Mouse (Mus musculus) subcutaneous adipose tissue, adult 2 months (tissue): ENCODE measurements around the gene Fam173b. TPM values are rescaled to one million over a fixed set of nuclear protein-coding genes. Genes with fewer than 3 reads are reported as not detected.

Experiments
- polyA plus RNA-seq: library from polyadenylated mRNA; depleted of rRNA; stranded (reverse); fragments of >200 nt; gene quantifications from 2 replicates; pipeline ENCODE4 v1.2.3, GENCODE M21; 2012; ENCODE audit warnings: low replicate concordance; rRNA removed

The Fam173b gene
- 9.7 and 18.7 TPM in 2 replicates for polyA plus RNA-seq

DNA sequence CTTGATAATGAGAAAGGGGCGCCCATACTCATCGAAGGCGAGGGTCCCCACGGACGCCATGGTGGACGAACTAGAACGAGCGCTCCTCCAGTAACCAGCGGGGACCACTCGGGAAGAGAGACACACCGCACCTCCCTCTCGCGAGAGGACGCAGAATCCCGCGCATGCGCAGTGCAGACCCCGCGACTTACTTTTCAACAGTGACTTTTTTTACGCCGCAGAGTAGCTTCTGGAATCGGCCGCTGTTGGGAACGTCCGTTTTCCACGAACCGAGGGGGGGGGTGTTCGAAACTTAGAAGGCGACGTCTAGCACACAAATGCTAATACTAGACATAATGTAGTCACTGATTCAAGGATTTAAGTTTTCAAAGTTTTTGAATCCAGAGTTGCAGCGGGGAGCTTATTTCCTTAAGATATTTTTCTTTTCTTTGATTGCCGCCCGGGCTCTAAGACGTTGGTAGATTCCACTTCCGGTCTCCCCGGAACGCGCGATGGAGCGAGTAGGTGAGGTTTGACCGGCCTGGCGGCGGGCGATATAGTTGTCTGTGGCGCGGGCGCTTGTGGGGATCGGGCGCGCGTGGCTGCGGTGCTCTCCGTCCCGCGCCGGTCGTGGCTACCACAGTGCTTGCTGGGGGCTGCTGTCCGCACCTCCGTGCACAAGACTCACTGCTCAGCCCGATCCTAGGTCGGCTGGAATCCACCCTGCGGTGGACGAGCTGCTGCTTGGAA lies at the start of gene Fam173b, which contains the start of gene Cct5:
Gene Fam173b, plus strand, starts transcription at position 207 of the 729 bp plus-strand sequence.
Gene Cct5, minus strand, starts transcription at position 159 of the 729 bp plus-strand sequence.

DNA sequence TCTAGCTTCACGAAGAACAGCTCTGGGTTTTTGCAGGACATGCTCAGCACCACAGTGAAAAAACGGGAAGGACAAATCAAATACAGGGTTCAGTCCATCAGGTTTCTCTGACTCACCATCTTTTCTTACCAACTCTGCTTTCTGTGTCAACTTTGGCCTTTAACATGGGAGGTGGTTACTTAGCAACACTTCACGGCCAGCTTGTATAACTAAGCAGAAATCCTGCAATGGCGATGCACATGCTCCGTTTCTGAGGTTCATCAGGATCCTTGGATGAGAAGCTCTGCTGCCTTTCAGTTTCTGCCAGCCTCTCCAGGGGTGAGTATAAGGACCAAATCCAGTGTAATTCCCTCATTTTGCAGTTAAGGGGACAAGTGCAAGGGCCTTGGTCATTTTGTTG lies 36.5 kb upstream of the Fam173b start, which contains the start of gene Cmbl:
Gene Cmbl, plus strand, starts transcription at position 206 of the 400 bp plus-strand sequence.

Other genes with a start within 250 kb of the Fam173b start
- gene Ankrd33b, start 234.1 kb upstream of the Fam173b start, polyA plus RNA-seq: 0.76 and 3.2 TPM in 2 replicates
- gene Ropn1l, start 148.1 kb upstream of the Fam173b start, polyA plus RNA-seq: 2.5 and 6.3 TPM in 2 replicates
- gene March6, start 70.8 kb upstream of the Fam173b start, polyA plus RNA-seq: 21.1 and 23.6 TPM in 2 replicates
- gene Cmbl, start 36.5 kb upstream of the Fam173b start, polyA plus RNA-seq: 69.5 and 268 TPM in 2 replicates
- 96.5 and 173 TPM in 2 replicates for gene Cct5, start within 50 bp of the Fam173b start, polyA plus RNA-seq